Mouse (Mus musculus): Measurements from ENCODE around the gene Fiz1. TPM values are rescaled to one million over a fixed set of nuclear protein-coding genes. Genes with fewer than 3 reads are reported as not detected.

Gene Fiz1
- polyA plus RNA-seq, 1 experiment from 2014 or later, result 14.9 TPM

GRCm38 (mm10) chr7:4995268-4996002 lies 19.1 kb downstream of the Fiz1 start:
- no peaks in the 10 kb centered on the region for H3K9me3 ChIP-seq (ENCODE audit: control insufficient read depth, low read length)
- WGBS, result 3% methylated on average over 19 of the region's 19 CpGs
- peaks cover 7% of the 10 kb centered on the region; the same call in 1 of the 2 replicates for H3K36me3 ChIP-seq (ENCODE audit: control insufficient read depth, insufficient read depth, low read length)
- 0 out of 2 replicates have a peak, but pooled peaks cover 4% of the 10 kb centered on the region for H3K4me1 ChIP-seq (replicated peaks; ENCODE audit: control insufficient read depth, insufficient read depth)
- peak overlapping the region; percentile 93 for H3K4me2 ChIP-seq (replicated peaks; ENCODE audit: low read depth)
- DNase-seq (ENCODE audit: low spot score) (no peak), ATAC-seq (ENCODE audit: low FRiP score, low TSS enrichment) (no peak)
- H3K9ac ChIP-seq (ENCODE audit: low read length), result peak overlapping the region; percentile 84
- H3K27me3 ChIP-seq (ENCODE audit: control insufficient read depth, insufficient read depth, low read length), result no peaks in the 10 kb centered on the region
- H3K27ac ChIP-seq (replicated peaks), result peak overlapping the region; percentile 70; the same call in 1 of the 2 replicates
- peak overlapping the region; percentile 72 for H3K4me3 ChIP-seq (ENCODE audit: low read depth, low read length)
- TF ChIP-seq EP300 (optimal IDR thresholded peaks at IDR 0.05) (no peak), CTCF (IDR thresholded peaks at IDR 0.05; ENCODE audit: low read depth) (no peak)

GRCm38 (mm10) chr7:4993999-4994788 lies 20.3 kb downstream of the Fiz1 start:
- Histone ChIP-seq H3K36me3 (ENCODE audit: control insufficient read depth, insufficient read depth, low read length) (peaks cover 7% of the 10 kb centered on the region; the same call in 1 of the 2 replicates), H3K4me2 (replicated peaks; ENCODE audit: low read depth) (no peak overlapping the region), H3K27ac (replicated peaks) (no peak overlapping the region), H3K9me3 (ENCODE audit: control insufficient read depth, low read length) (no peaks in the 10 kb centered on the region), H3K27me3 (ENCODE audit: control insufficient read depth, insufficient read depth, low read length) (no peaks in the 10 kb centered on the region), H3K4me3 (ENCODE audit: low read depth, low read length) (no peak overlapping the region), H3K9ac (ENCODE audit: low read length) (no peak overlapping the region), H3K4me1 (replicated peaks; ENCODE audit: control insufficient read depth, insufficient read depth) (0 out of 2 replicates have a peak, but pooled peaks cover 4% of the 10 kb centered on the region)
- DNase-seq (ENCODE audit: low spot score) (no peak), ATAC-seq (ENCODE audit: low FRiP score, low TSS enrichment) (no peak; the same call in 1 of the 2 replicates)
- no peak for TF ChIP-seq EP300 (optimal IDR thresholded peaks at IDR 0.05)
- no peak for TF ChIP-seq CTCF (IDR thresholded peaks at IDR 0.05; ENCODE audit: low read depth)
- 66% methylated on average over 49 of the region's 59 CpGs for WGBS

- Histone ChIP-seq H3K4me2 (replicated peaks; ENCODE audit: low read depth) (no peak overlapping the region), H3K27ac (replicated peaks) (no peak overlapping the region), H3K9ac (ENCODE audit: low read length) (no peak overlapping the region), H3K4me1 (replicated peaks; ENCODE audit: control insufficient read depth, insufficient read depth) (0 out of 2 replicates have a peak, but pooled peaks cover 4% of the 10 kb centered on the region), H3K36me3 (ENCODE audit: control insufficient read depth, insufficient read depth, low read length) (peaks cover 7% of the 10 kb centered on the region; the same call in 1 of the 2 replicates), H3K27me3 (ENCODE audit: control insufficient read depth, insufficient read depth, low read length) (no peaks in the 10 kb centered on the region), H3K9me3 (ENCODE audit: control insufficient read depth, low read length) (no peaks in the 10 kb centered on the region), H3K4me3 (ENCODE audit: low read depth, low read length) (no peak overlapping the region)
- 66% methylated on average over 47 of the region's 55 CpGs for WGBS
- no peak for DNase-seq (ENCODE audit: low spot score)
- TF ChIP-seq CTCF (IDR thresholded peaks at IDR 0.05; ENCODE audit: low read depth) (no peak), EP300 (optimal IDR thresholded peaks at IDR 0.05) (no peak)
- no peak for ATAC-seq (ENCODE audit: low FRiP score, low TSS enrichment)
Measured at GRCm38 (mm10) chr7:4993347-4993998, 21.0 kb downstream of the Fiz1 start.

- WGBS, result 28% methylated on average over 2 of the region's 2 CpGs
- Histone ChIP-seq H3K4me2 (replicated peaks; ENCODE audit: low read depth) (no peak overlapping the region), H3K4me3 (ENCODE audit: low read depth, low read length) (no peak overlapping the region), H3K4me1 (replicated peaks; ENCODE audit: control insufficient read depth, insufficient read depth) (no peaks in the 10 kb centered on the region), H3K9ac (ENCODE audit: low read length) (no peak overlapping the region), H3K9me3 (ENCODE audit: control insufficient read depth, low read length) (no peaks in the 10 kb centered on the region), H3K36me3 (ENCODE audit: control insufficient read depth, insufficient read depth, low read length) (peaks cover 5% of the 10 kb centered on the region; the same call in 1 of the 2 replicates), H3K27me3 (ENCODE audit: control insufficient read depth, insufficient read depth, low read length) (no peaks in the 10 kb centered on the region), H3K27ac (replicated peaks) (no peak overlapping the region)
- ATAC-seq (ENCODE audit: low FRiP score, low TSS enrichment), result no peak
- no peak for TF ChIP-seq EP300 (optimal IDR thresholded peaks at IDR 0.05)
- no peak for TF ChIP-seq CTCF (IDR thresholded peaks at IDR 0.05; ENCODE audit: low read depth)
- no peak for DNase-seq (ENCODE audit: low spot score)
Measured at GRCm38 (mm10) chr7:4988250-4988649, 26.2 kb downstream of the Fiz1 start.

- TF ChIP-seq EP300 (optimal IDR thresholded peaks at IDR 0.05) (no peak), CTCF (IDR thresholded peaks at IDR 0.05; ENCODE audit: low read depth) (peak; percentile 34)
- Histone ChIP-seq H3K4me2 (replicated peaks; ENCODE audit: low read depth) (no peak overlapping the region), H3K36me3 (ENCODE audit: control insufficient read depth, insufficient read depth, low read length) (no peaks in the 10 kb centered on the region), H3K9ac (ENCODE audit: low read length) (no peak overlapping the region), H3K4me3 (ENCODE audit: low read depth, low read length) (no peak overlapping the region), H3K9me3 (ENCODE audit: control insufficient read depth, low read length) (no peaks in the 10 kb centered on the region), H3K27ac (replicated peaks) (no peak overlapping the region), H3K4me1 (replicated peaks; ENCODE audit: control insufficient read depth, insufficient read depth) (no peaks in the 10 kb centered on the region), H3K27me3 (ENCODE audit: control insufficient read depth, insufficient read depth, low read length) (no peaks in the 10 kb centered on the region)
- DNase-seq (ENCODE audit: low spot score) (no peak), ATAC-seq (ENCODE audit: low FRiP score, low TSS enrichment) (no peak)
- WGBS, result 90% methylated on average over 7 of the region's 7 CpGs
Measured at GRCm38 (mm10) chr7:4976832-4977231, 37.7 kb downstream of the Fiz1 start.

All from stomach, postnatal 0 days (tissue).